Mouse (Mus musculus): ENCODE measurements around the gene Gm6657. TPM values are rescaled to one million over a fixed set of nuclear protein-coding genes. Genes with fewer than 3 reads are reported as not detected.

The Gm6657 gene
- polyA plus RNA-seq (2016; fragmentation: Nextera tagmentation; extraction: Ambion mirVana), result not detected in 2 replicates

GRCm38 (mm10) chr12:78193942-78194341, at the start of gene Gm6657:
TSS of gene Gm6657 (plus strand) at chr12:78194242.
- no peak for DNase-seq (ENCODE audit: low spot score)
- H3K4me1 ChIP-seq, result no peaks in the 10 kb centered on the region
- H3K27ac ChIP-seq, result no peak within 1 kb of the TSS
- H3K4me3 ChIP-seq, result no peak within 1 kb of the TSS
- no peaks in the 10 kb centered on the region for H3K27me3 ChIP-seq (ENCODE audit: low read depth, poor library complexity, severe bottlenecking)
- H3K9me3 ChIP-seq (replicated peaks), result no peaks in the 10 kb centered on the region
- H3K36me3 ChIP-seq, result no peaks in the 10 kb centered on the region

GRCm38 (mm10) chr12:78153308-78154002, 40.6 kb upstream of the Gm6657 start:
- Histone ChIP-seq H3K4me3 (no peak overlapping the region), H3K27ac (no peak overlapping the region), H3K36me3 (no peaks in the 10 kb centered on the region), H3K9me3 (replicated peaks) (no peaks in the 10 kb centered on the region), H3K27me3 (ENCODE audit: low read depth, poor library complexity, severe bottlenecking) (no peaks in the 10 kb centered on the region), H3K4me1 (no peaks in the 10 kb centered on the region)
- 67% methylated on average over 7 of the region's 7 CpGs for WGBS
- DNase-seq (ENCODE audit: low spot score), result no peak

GRCm38 (mm10) chr12:78170178-78170577, 23.9 kb upstream of the Gm6657 start:
- H3K4me1 ChIP-seq, result no peaks in the 10 kb centered on the region
- no peaks in the 10 kb centered on the region for H3K36me3 ChIP-seq
- no peak overlapping the region for H3K27ac ChIP-seq
- DNase-seq (ENCODE audit: low spot score), result no peak
- no peak overlapping the region for H3K4me3 ChIP-seq
- H3K27me3 ChIP-seq (ENCODE audit: low read depth, poor library complexity, severe bottlenecking), result no peaks in the 10 kb centered on the region
- H3K9me3 ChIP-seq (replicated peaks), result no peaks in the 10 kb centered on the region

- Histone ChIP-seq H3K27me3 (ENCODE audit: low read depth, poor library complexity, severe bottlenecking) (no peaks in the 10 kb centered on the region), H3K4me1 (no peaks in the 10 kb centered on the region), H3K4me3 (no peak overlapping the region), H3K9me3 (replicated peaks) (no peaks in the 10 kb centered on the region), H3K27ac (no peak overlapping the region), H3K36me3 (no peaks in the 10 kb centered on the region)
- WGBS, result 79% methylated on average over 3 of the region's 3 CpGs
- DNase-seq (ENCODE audit: low spot score), result no peak
Measured at GRCm38 (mm10) chr12:78173945-78174344, 20.1 kb upstream of the Gm6657 start.

- 96% methylated on average over 4 of the region's 4 CpGs for WGBS
- Histone ChIP-seq H3K9me3 (replicated peaks) (no peaks in the 10 kb centered on the region), H3K4me3 (no peak overlapping the region), H3K27me3 (ENCODE audit: low read depth, poor library complexity, severe bottlenecking) (no peaks in the 10 kb centered on the region), H3K27ac (no peak overlapping the region), H3K36me3 (no peaks in the 10 kb centered on the region), H3K4me1 (no peaks in the 10 kb centered on the region)
- no peak for DNase-seq (ENCODE audit: low spot score)
Measured at GRCm38 (mm10) chr12:78174671-78175070, 19.4 kb upstream of the Gm6657 start.

- H3K36me3 ChIP-seq, result no peaks in the 10 kb centered on the region
- no peaks in the 10 kb centered on the region for H3K9me3 ChIP-seq (replicated peaks)
- no peak for DNase-seq (ENCODE audit: low spot score)
- WGBS, result 80% methylated on average over 2 of the region's 2 CpGs
- no peak overlapping the region for H3K4me3 ChIP-seq
- H3K4me1 ChIP-seq, result no peaks in the 10 kb centered on the region
- H3K27ac ChIP-seq, result no peak overlapping the region
- no peaks in the 10 kb centered on the region for H3K27me3 ChIP-seq (ENCODE audit: low read depth, poor library complexity, severe bottlenecking)
Measured at GRCm38 (mm10) chr12:78181452-78181851, 12.6 kb upstream of the Gm6657 start.

- 68% methylated on average over 2 of the region's 2 CpGs for whole genome bisulfite sequencing
- no peak overlapping the region for H3K27ac ChIP-seq
- DNase-seq (ENCODE audit: low spot score), result no peak
- H3K27me3 ChIP-seq (ENCODE audit: low read depth, poor library complexity, severe bottlenecking), result no peaks in the 10 kb centered on the region
- no peaks in the 10 kb centered on the region for H3K9me3 ChIP-seq (replicated peaks)
- no peak overlapping the region for H3K4me3 ChIP-seq
- no peaks in the 10 kb centered on the region for H3K36me3 ChIP-seq
- no peaks in the 10 kb centered on the region for H3K4me1 ChIP-seq
Measured at GRCm38 (mm10) chr12:78195368-78195767, 1.3 kb downstream of the Gm6657 start.

- H3K4me1 ChIP-seq, result peaks cover 12% of the 10 kb centered on the region; the same call in 1 of the 2 replicates
- H3K27ac ChIP-seq, result peak overlapping the region; percentile 56
- no peak overlapping the region for H3K4me3 ChIP-seq
- no peaks in the 10 kb centered on the region for H3K27me3 ChIP-seq (ENCODE audit: low read depth, poor library complexity, severe bottlenecking)
- WGBS, result 58% methylated on average over 5 of the region's 5 CpGs
- no peak for DNase-seq (ENCODE audit: low spot score)
- no peaks in the 10 kb centered on the region for H3K36me3 ChIP-seq
- H3K9me3 ChIP-seq (replicated peaks), result no peaks in the 10 kb centered on the region
Measured at GRCm38 (mm10) chr12:78203646-78204045, 9.6 kb downstream of the Gm6657 start.

- Histone ChIP-seq H3K4me3 (no peak overlapping the region), H3K27ac (no peak overlapping the region), H3K9me3 (replicated peaks) (no peaks in the 10 kb centered on the region), H3K4me1 (peaks cover 12% of the 10 kb centered on the region; the same call in 1 of the 2 replicates), H3K27me3 (ENCODE audit: low read depth, poor library complexity, severe bottlenecking) (no peaks in the 10 kb centered on the region), H3K36me3 (no peaks in the 10 kb centered on the region)
- peak; percentile 35 for DNase-seq (ENCODE audit: low spot score)
- 13% methylated on average over 5 of the region's 5 CpGs for WGBS
Measured at GRCm38 (mm10) chr12:78205915-78206570, 12.0 kb downstream of the Gm6657 start.

GRCm38 (mm10) chr12:78206571-78206960, 12.5 kb downstream of the Gm6657 start:
- no peaks in the 10 kb centered on the region for H3K9me3 ChIP-seq (replicated peaks)

GRCm38 (mm10) chr12:78209856-78210255, 15.8 kb downstream of the Gm6657 start:
- H3K36me3 ChIP-seq, result no peaks in the 10 kb centered on the region
- no peak for DNase-seq (ENCODE audit: low spot score)
- no peaks in the 10 kb centered on the region for H3K4me1 ChIP-seq
- no peak overlapping the region for H3K4me3 ChIP-seq
- no peaks in the 10 kb centered on the region for H3K9me3 ChIP-seq (replicated peaks)
- no peaks in the 10 kb centered on the region for H3K27me3 ChIP-seq (ENCODE audit: low read depth, poor library complexity, severe bottlenecking)
- no peak overlapping the region for H3K27ac ChIP-seq
- 82% methylated on average over 2 of the region's 2 CpGs for WGBS

More at GRCm38 (mm10) chr12:78206571-78206960, 12.5 kb downstream of the Gm6657 start:
- Histone ChIP-seq H3K27ac (no peak overlapping the region), H3K4me3 (no peak overlapping the region), H3K36me3 (no peaks in the 10 kb centered on the region), H3K4me1 (peaks cover 12% of the 10 kb centered on the region; the same call in 1 of the 2 replicates), H3K27me3 (ENCODE audit: low read depth, poor library complexity, severe bottlenecking) (no peaks in the 10 kb centered on the region)
- WGBS, result 88% methylated on average over 4 of the region's 4 CpGs
- DNase-seq (ENCODE audit: low spot score), result no peak

GRCm38 (mm10) chr12:78215490-78215889, 21.4 kb downstream of the Gm6657 start:
- Histone ChIP-seq H3K4me1 (no peaks in the 10 kb centered on the region), H3K27me3 (ENCODE audit: low read depth, poor library complexity, severe bottlenecking) (no peaks in the 10 kb centered on the region), H3K4me3 (no peak overlapping the region), H3K27ac (no peak overlapping the region), H3K9me3 (replicated peaks) (no peaks in the 10 kb centered on the region), H3K36me3 (no peaks in the 10 kb centered on the region)
- 80% methylated on average over 6 of the region's 6 CpGs for WGBS
- no peak for DNase-seq (ENCODE audit: low spot score)

- Histone ChIP-seq H3K36me3 (no peaks in the 10 kb centered on the region), H3K27me3 (ENCODE audit: low read depth, poor library complexity, severe bottlenecking) (no peaks in the 10 kb centered on the region), H3K4me1 (no peaks in the 10 kb centered on the region), H3K9me3 (replicated peaks) (no peaks in the 10 kb centered on the region), H3K4me3 (no peak overlapping the region), H3K27ac (no peak overlapping the region)
- 88% methylated on average over 4 of the region's 4 CpGs for WGBS
- DNase-seq (ENCODE audit: low spot score), result no peak
Measured at GRCm38 (mm10) chr12:78219191-78219825, 25.3 kb downstream of the Gm6657 start.

Measured in limb, embryonic 10.5 days (tissue).